Mouse (Mus musculus) testis, adult 2 months (tissue): ENCODE results near the gene Ptpro. TPM values are rescaled to one million over a fixed set of nuclear protein-coding genes. Genes with fewer than 3 reads are reported as not detected.

Source experiments
- H3K27ac ChIP-seq: fragments of 200-500 bp; 2 replicates; pipeline ENCODE4 v1.5.1; 2012; ENCODE audit warnings: low read depth, low read length; ENCODE audit not compliant: control insufficient read depth, insufficient read depth
- H3K27me3 ChIP-seq: fragments of 200-500 bp; 2 replicates; pipeline ENCODE4 v1.6.1; 2012; ENCODE audit warnings: mild to moderate bottlenecking, low read length, moderate library complexity; ENCODE audit not compliant: control insufficient read depth, insufficient read depth
- H3K36me3 ChIP-seq: fragments of 200-500 bp; 2 replicates; pipeline ENCODE4 v1.6.1; 2012; ENCODE audit warnings: mild to moderate bottlenecking, low read length; ENCODE audit not compliant: control insufficient read depth, insufficient read depth
- H3K4me1 ChIP-seq: fragments of 200-500 bp; 2 replicates; pipeline ENCODE4 v1.6.1; 2012; ENCODE audit warnings: low read length; ENCODE audit not compliant: control insufficient read depth, insufficient read depth
- H3K4me3 ChIP-seq: fragments of 200-500 bp; 2 replicates; pipeline ENCODE4 v1.5.1; 2012; ENCODE audit warnings: low read depth, mild to moderate bottlenecking, low read length, moderate library complexity, mixed read lengths; ENCODE audit not compliant: control insufficient read depth
- CTCF ChIP-seq: fragments of 200-500 bp; IDR thresholded peaks from 2 replicates; pipeline ENCODE4 v1.5.1; 2012; ENCODE audit warnings: low read depth, mild to moderate bottlenecking, inconsistent platforms, low read length, moderate library complexity; ENCODE audit not compliant: control insufficient read depth, insufficient read depth, insufficient replicate concordance
- POLR2A ChIP-seq: fragments of 200-500 bp; IDR thresholded peaks from 2 replicates; pipeline ENCODE4 v1.6.1; 2012; ENCODE audit warnings: low read depth, mild to moderate bottlenecking, inconsistent platforms, low read length, moderate library complexity; ENCODE audit not compliant: control insufficient read depth
- polyA plus RNA-seq: library from polyadenylated mRNA; depleted of rRNA; stranded (reverse); fragments of >200 nt; gene quantifications from 2 replicates; pipeline ENCODE4 v1.2.3, GENCODE M21; 2012

The Ptpro gene
- polyA plus RNA-seq, 1 experiment: 1.6 TPM

DNA sequence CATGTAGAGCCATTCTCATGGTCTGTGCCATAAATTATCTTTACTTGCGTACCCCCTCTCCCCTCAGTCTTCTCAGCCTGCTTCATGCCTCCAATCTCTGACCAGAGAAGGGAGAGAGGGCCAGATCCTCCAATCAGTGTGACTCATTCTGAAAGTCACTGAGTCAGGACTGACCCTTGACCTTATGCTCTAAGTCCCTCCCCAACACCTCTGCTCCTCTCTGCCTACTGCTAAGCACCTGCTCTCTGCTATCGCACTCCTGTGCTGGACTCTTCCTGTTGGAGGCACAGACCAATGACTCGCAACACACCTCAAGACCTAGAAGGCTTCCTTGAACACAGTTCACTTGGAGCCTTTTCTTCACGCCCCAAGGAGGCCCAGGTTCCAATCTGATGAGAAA, 240.5 kb downstream of the Ptpro start:
- Histone ChIP-seq H3K36me3 (no peaks in the 10 kb centered on the region), H3K4me3 (no peak overlapping the region), H3K4me1 (no peaks in the 10 kb centered on the region), H3K27me3 (no peaks in the 10 kb centered on the region), H3K27ac (no peak overlapping the region)
- TF ChIP-seq POLR2A (no peak), CTCF (no peak)

DNA sequence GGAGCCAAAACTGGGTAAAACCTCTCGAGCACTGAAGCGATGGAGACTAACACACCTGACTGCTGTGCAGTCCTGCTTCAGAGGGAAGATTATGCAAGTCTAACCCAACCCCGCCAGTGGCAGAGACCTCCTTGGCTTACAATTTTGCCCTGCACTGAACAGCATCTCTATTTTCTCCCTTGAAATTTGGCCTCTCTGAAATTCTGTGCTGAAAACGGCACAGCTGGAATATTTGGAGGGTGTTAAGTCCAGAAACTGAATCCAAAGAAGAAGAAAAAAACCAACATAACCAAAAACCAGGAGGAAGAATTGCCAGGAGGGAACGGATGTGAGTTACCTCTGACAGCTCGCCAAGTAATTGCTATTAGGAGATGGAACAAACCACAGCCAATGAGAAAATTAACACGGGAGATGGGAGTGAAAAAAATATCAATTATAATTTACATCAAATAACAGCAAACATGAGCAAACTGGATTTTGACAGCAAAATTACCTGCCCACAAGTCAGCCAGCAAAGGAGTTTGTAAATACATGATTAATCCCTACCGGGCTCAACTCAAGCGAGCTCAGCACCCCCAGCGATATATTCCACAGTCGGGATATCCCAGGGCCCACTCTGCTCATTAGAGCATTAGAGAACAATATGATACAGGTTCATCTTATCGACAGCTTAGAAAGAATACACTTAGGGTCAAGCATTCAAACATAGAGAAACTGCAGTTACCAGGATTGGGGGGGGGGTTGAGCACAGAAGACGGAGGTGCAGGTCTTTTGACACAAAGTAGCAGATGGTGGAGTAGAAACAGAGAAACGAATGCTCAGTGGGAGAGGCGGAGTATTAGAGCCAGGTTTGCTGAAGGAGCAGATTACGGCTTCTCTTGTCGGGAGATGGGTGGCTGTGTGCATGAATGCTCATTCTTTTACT, 241.4 kb downstream of the Ptpro start:
- no peaks in the 10 kb centered on the region for H3K27me3 ChIP-seq
- TF ChIP-seq POLR2A: no peak
- no peak for TF ChIP-seq CTCF

DNA sequence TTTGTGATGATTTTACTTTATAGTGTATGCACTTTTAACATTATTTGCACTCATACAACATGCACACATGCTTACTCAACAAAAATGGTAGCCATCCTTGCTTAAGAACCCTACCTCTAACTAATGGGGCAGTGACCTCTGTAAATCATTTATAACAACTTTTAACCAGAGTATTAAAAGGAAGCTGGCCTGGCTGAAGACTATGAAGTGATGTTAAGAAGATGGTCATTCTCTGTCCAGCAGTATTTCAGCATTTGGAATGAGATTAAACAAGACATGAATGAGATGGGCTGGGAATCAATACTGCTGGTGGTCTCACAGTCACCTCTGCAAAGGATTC, 242.0 kb downstream of the Ptpro start:
- no peak overlapping the region for H3K4me3 ChIP-seq
- no peak overlapping the region for H3K27ac ChIP-seq
- TF ChIP-seq CTCF (no peak), POLR2A (no peak)
- no peaks in the 10 kb centered on the region for H3K36me3 ChIP-seq
- no peaks in the 10 kb centered on the region for H3K4me1 ChIP-seq
- H3K27me3 ChIP-seq: no peaks in the 10 kb centered on the region

More for the DNA sequence above, 241.4 kb downstream of the Ptpro start:
- H3K4me1 ChIP-seq: no peaks in the 10 kb centered on the region
- no peak overlapping the region for H3K4me3 ChIP-seq
- no peak overlapping the region; the same call in 1 of the 2 replicates for H3K27ac ChIP-seq
- no peaks in the 10 kb centered on the region for H3K36me3 ChIP-seq

DNA sequence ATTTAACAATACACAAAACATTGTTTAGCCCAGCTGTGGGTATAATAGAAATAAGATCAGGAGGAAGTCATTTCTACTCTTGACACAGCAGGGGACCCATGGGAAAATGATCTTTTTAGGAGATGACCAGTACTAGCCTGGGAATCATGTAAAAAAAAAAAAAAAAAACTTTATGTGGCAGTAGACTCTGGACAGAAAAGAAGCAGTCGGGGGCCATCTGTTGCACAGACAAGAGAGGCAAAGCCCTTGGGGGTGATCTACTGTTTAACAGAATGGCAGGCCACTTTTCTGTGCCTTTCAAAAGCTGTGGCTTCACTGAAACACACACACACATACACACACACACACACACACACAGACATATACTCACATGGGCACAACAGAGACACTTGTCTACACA, 242.7 kb downstream of the Ptpro start:
- no peaks in the 10 kb centered on the region for H3K36me3 ChIP-seq
- no peak overlapping the region for H3K27ac ChIP-seq
- H3K4me1 ChIP-seq: no peaks in the 10 kb centered on the region
- TF ChIP-seq POLR2A (no peak), CTCF (no peak)
- no peak overlapping the region for H3K4me3 ChIP-seq
- H3K27me3 ChIP-seq: no peaks in the 10 kb centered on the region

DNA sequence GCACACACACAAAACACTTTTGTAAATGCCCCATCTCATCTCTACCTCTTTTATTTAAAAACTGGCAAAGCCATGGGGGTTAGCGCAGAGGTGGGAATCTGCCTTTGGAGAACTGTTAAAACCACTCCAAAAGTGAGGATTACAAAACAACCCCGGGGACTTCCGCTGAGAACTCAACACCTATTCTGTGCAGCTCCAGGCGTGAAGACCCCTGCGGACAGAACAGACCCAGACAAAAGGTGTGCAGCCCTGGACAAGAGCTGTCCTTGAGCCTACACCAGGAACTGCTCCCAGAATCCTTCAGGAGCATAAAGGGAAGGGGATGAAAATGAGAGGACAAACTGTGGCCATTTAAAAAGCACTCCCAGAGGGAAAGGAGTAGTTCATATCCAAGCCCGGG, 243.1 kb downstream of the Ptpro start:
- TF ChIP-seq CTCF: no peak
- TF ChIP-seq POLR2A: no peak
- no peak overlapping the region for H3K27ac ChIP-seq
- H3K36me3 ChIP-seq: no peaks in the 10 kb centered on the region
- no peaks in the 10 kb centered on the region for H3K27me3 ChIP-seq
- H3K4me3 ChIP-seq: no peak overlapping the region
- no peaks in the 10 kb centered on the region for H3K4me1 ChIP-seq

DNA sequence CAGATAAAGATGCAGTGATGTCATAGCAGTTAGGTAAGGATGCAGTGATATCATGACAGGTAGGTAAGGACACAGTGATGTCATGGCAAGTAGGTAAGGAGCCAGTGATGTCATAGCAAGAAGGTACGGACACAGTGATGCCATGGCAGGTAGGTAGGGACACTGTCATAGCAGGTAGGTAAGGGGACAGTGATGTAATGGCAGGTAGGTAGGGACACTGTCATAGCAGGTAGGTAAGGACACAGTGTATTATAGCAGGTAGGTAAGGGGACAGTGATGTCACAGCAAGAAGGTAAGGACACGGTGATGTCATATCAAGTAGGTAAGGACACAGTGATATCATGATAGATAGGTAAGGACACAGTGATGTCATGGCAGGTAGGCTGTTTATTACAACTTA, 244.4 kb downstream of the Ptpro start:
- Histone ChIP-seq H3K36me3 (no peaks in the 10 kb centered on the region), H3K4me3 (no peak overlapping the region), H3K4me1 (no peaks in the 10 kb centered on the region), H3K27me3 (no peaks in the 10 kb centered on the region), H3K27ac (no peak overlapping the region)
- TF ChIP-seq CTCF: no peak
- no peak for TF ChIP-seq POLR2A

DNA sequence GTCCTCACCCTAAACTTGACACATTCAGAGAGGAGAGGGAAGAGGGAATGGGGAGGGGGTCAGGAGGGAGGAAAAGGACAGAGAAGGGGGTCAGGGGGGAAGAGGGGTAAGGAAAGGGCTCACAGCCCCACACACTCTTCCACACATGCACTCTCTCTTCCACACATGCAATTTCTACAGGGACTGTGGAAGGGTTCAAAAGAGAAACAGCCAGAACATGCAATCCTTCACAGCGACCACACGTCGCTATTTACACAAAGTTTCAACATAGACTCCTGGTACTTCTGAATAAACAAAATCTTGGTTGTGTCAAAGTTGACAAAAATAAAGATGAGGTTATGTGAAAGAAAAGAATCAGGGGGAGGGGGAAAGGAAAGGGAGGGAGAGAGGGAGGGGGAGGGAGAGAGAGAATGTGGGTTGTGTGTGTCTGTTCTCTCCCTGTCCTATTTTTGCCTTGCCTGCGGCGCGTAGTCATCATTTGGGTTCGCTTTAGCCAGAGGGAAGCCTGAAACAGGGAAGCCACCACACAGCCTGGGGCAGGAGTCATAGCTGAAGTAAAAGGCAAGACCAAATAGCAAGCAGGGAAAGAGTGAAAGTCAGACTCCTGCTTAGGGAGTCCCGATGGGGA, 245.2 kb downstream of the Ptpro start:
- Histone ChIP-seq H3K27ac (no peak overlapping the region), H3K4me3 (no peak overlapping the region), H3K27me3 (no peaks in the 10 kb centered on the region)

More for the DNA sequence above, 245.2 kb downstream of the Ptpro start:
- TF ChIP-seq CTCF (no peak), POLR2A (no peak)
- H3K36me3 ChIP-seq: no peaks in the 10 kb centered on the region
- H3K4me1 ChIP-seq: no peaks in the 10 kb centered on the region
